Mouse (Mus musculus) MEL (cell line): ENCODE results near the gene Olfr549. TPM values are rescaled to one million over a fixed set of nuclear protein-coding genes. Genes with fewer than 3 reads are reported as not detected.

ENCODE experiments used
- DNase-seq: peaks from one replicate; pipeline ENCODE4 v3.0.0; 2011; ENCODE audit warnings: low read depth, low spot score
- H3K27ac ChIP-seq: 2 replicates; pipeline ENCODE4 v1.5.1; 2012; ENCODE audit warnings: low read depth, mild to moderate bottlenecking, control low read depth, low read length, moderate library complexity; ENCODE audit not compliant: control insufficient read depth
- H3K27me3 ChIP-seq, 2 experiments: fragments of 150-350 bp in 1 of 2; sonication (generic) in 1 of 2; 2 replicates each; pipeline ENCODE4 v1.6.1; 2012; ENCODE audit warnings: low read length in 2 of 2, mild to moderate bottlenecking in 2 of 2, improper control_type of control experiment in 1 of 2, moderate library complexity in 1 of 2; ENCODE audit not compliant: insufficient read depth in 2 of 2, control insufficient read depth in 1 of 2
- H3K36me3 ChIP-seq, 2 experiments: 2 replicates each; pipeline ENCODE4 v1.6.1; 2012 to 2014; ENCODE audit warnings: low read length in 2 of 2, improper control_type of control experiment in 1 of 2, inconsistent platforms in 1 of 2, mild to moderate bottlenecking in 1 of 2; ENCODE audit not compliant: insufficient read depth in 2 of 2, control insufficient read depth in 1 of 2
- H3K4me1 ChIP-seq, 2 experiments: fragments of 150-350 bp in 1 of 2; sonication (generic) in 1 of 2; 2 replicates each; pipeline ENCODE4 v1.6.1; 2012; ENCODE audit warnings: low read length in 2 of 2, improper control_type of control experiment in 1 of 2, mild to moderate bottlenecking in 1 of 2; ENCODE audit not compliant: insufficient read depth in 2 of 2, control insufficient read depth in 1 of 2
- H3K4me3 ChIP-seq, 2 experiments: fragments of 150-350 bp in 1 of 2; sonication (generic) in 1 of 2; 2 replicates each; pipeline ENCODE4 v1.5.1; 2012; ENCODE audit warnings: low read depth in 2 of 2, low read length in 2 of 2, mild to moderate bottlenecking in 2 of 2, moderate library complexity in 2 of 2, control low read depth in 1 of 2, improper control_type of control experiment in 1 of 2; ENCODE audit not compliant: control insufficient read depth in 1 of 2, insufficient read depth in 1 of 2
- H3K79me2 ChIP-seq: 2 replicates; pipeline ENCODE4 v1.6.1; 2012; ENCODE audit warnings: mild to moderate bottlenecking, low read length, moderate library complexity; ENCODE audit not compliant: control insufficient read depth, poor library complexity, insufficient read depth
- H3K9ac ChIP-seq: 2 replicates; pipeline ENCODE4 v1.6.1; 2012; ENCODE audit warnings: low read depth, mild to moderate bottlenecking, control low read depth, low read length, moderate library complexity; ENCODE audit not compliant: control insufficient read depth, poor library complexity, severe bottlenecking
- H3K9me3 ChIP-seq: fragments of 150-350 bp; sonication (generic); replicated peaks from 2 replicates; pipeline ENCODE4 v1.6.1; 2012; ENCODE audit warnings: mild to moderate bottlenecking, low read length, improper control_type of control experiment, moderate library complexity; ENCODE audit not compliant: insufficient read depth
- CHD2 ChIP-seq: IDR thresholded peaks from 2 replicates; pipeline ENCODE4 v1.6.1; 2011; ENCODE audit warnings: low read length, improper control_type of control experiment
- E2F4 ChIP-seq: IDR thresholded peaks from 2 replicates; pipeline ENCODE4 v1.6.1; 2011; ENCODE audit warnings: low read depth, low read length, improper control_type of control experiment, borderline replicate concordance
- ETS1 ChIP-seq: IDR thresholded peaks from 2 replicates; pipeline ENCODE4 v1.6.1; 2012; ENCODE audit warnings: low read depth, mild to moderate bottlenecking, inconsistent platforms, low read length, improper control_type of control experiment, moderate library complexity
- GABPA ChIP-seq: IDR thresholded peaks from 2 replicates; pipeline ENCODE4 v1.6.1; 2012; ENCODE audit warnings: low read depth, mild to moderate bottlenecking, inconsistent platforms, low read length, improper control_type of control experiment, moderate library complexity
- JUND ChIP-seq: IDR thresholded peaks from 2 replicates; pipeline ENCODE4 v1.6.1; 2011; ENCODE audit warnings: low read depth, mild to moderate bottlenecking, improper control_type of control experiment, low read length
- MAZ ChIP-seq: IDR thresholded peaks from 2 replicates; pipeline ENCODE4 v1.6.1; 2012; ENCODE audit warnings: low read depth, mild to moderate bottlenecking, inconsistent platforms, low read length, improper control_type of control experiment
- MEF2A ChIP-seq: IDR thresholded peaks from 2 replicates; pipeline ENCODE4 v1.6.1; 2014; ENCODE audit warnings: low read depth, mild to moderate bottlenecking, inconsistent platforms, low read length, improper control_type of control experiment; ENCODE audit not compliant: poor library complexity, insufficient replicate concordance, severe bottlenecking; ENCODE audit errors: extremely low read depth
- MXI1 ChIP-seq: IDR thresholded peaks from 2 replicates; pipeline ENCODE4 v1.6.1; 2011; ENCODE audit warnings: mild to moderate bottlenecking, low read depth, low read length, improper control_type of control experiment
- MYB ChIP-seq: IDR thresholded peaks from 2 replicates; pipeline ENCODE4 v1.6.1; 2011; ENCODE audit warnings: mild to moderate bottlenecking, low read depth, low read length, improper control_type of control experiment
- NRF1 ChIP-seq: IDR thresholded peaks from 2 replicates; pipeline ENCODE4 v1.6.1; 2014; ENCODE audit warnings: low read depth, mild to moderate bottlenecking, inconsistent platforms, low read length, improper control_type of control experiment, moderate library complexity; ENCODE audit not compliant: poor library complexity, insufficient read depth, severe bottlenecking
- POLR2AphosphoS2 ChIP-seq: IDR thresholded peaks from 2 replicates; pipeline ENCODE4 v1.6.1; 2011; ENCODE audit warnings: low read length, improper control_type of control experiment
- RCOR1 ChIP-seq: IDR thresholded peaks from 2 replicates; pipeline ENCODE4 v1.6.1; 2012; ENCODE audit warnings: low read depth, mild to moderate bottlenecking, inconsistent platforms, low read length, improper control_type of control experiment
- SIN3A ChIP-seq: IDR thresholded peaks from 2 replicates; pipeline ENCODE4 v1.6.1; 2012; ENCODE audit warnings: low read length, improper control_type of control experiment, inconsistent platforms
- SMC3 ChIP-seq: IDR thresholded peaks from 2 replicates; pipeline ENCODE4 v1.6.1; 2011; ENCODE audit warnings: low read depth, low read length, improper control_type of control experiment
- TAL1 ChIP-seq: IDR thresholded peaks from 2 replicates; pipeline ENCODE4 v1.6.1; 2012; ENCODE audit warnings: mild to moderate bottlenecking, inconsistent platforms, low read length, moderate library complexity, mixed read lengths
- TCF12 ChIP-seq: IDR thresholded peaks from 2 replicates; pipeline ENCODE4 v1.6.1; 2014; ENCODE audit warnings: low read depth, mild to moderate bottlenecking, inconsistent platforms, low read length, improper control_type of control experiment, moderate library complexity
- UBTF ChIP-seq: IDR thresholded peaks from 2 replicates; pipeline ENCODE4 v1.6.1; 2012; ENCODE audit warnings: low read depth, mild to moderate bottlenecking, inconsistent platforms, low read length, improper control_type of control experiment, moderate library complexity, borderline replicate concordance; ENCODE audit not compliant: insufficient read depth
- USF1 ChIP-seq: IDR thresholded peaks from 2 replicates; pipeline ENCODE4 v1.6.1; 2014; ENCODE audit warnings: low read depth, mild to moderate bottlenecking, inconsistent platforms, low read length, improper control_type of control experiment, moderate library complexity
- USF2 ChIP-seq, 2 experiments: IDR thresholded peaks; 2 replicates each; pipeline ENCODE4 v1.6.1; 2011 to 2012; ENCODE audit warnings: improper control_type of control experiment in 2 of 2, low read length in 2 of 2, borderline replicate concordance in 1 of 2, inconsistent platforms in 1 of 2, low read depth in 1 of 2, mild to moderate bottlenecking in 1 of 2; ENCODE audit not compliant: insufficient read depth in 1 of 2
- ZC3H11A ChIP-seq: IDR thresholded peaks from 2 replicates; pipeline ENCODE4 v1.6.1; 2012; ENCODE audit warnings: low read depth, mild to moderate bottlenecking, inconsistent platforms, low read length, improper control_type of control experiment
- ZNF384 ChIP-seq: IDR thresholded peaks from 2 replicates; pipeline ENCODE4 v1.6.1; 2012; ENCODE audit warnings: low read depth, mild to moderate bottlenecking, inconsistent platforms, low read length, improper control_type of control experiment
- polyA plus RNA-seq, 2 experiments: library from polyadenylated mRNA; stranded (reverse) in 1 of 2; unstranded in 1 of 2; fragments of >175 nt in 1 of 2; fragments of >200 nt in 1 of 2; gene quantifications; 2 replicates each; pipeline versions ENCODE4 v1.2.1 to v1.2.4; 2012; ENCODE audit warnings: low replicate concordance in 2 of 2, low read depth in 1 of 2; ENCODE audit not compliant: insufficient read length in 2 of 2, insufficient read depth in 1 of 2, missing spikeins in 1 of 2
- total RNA-seq: library from RNA; depleted of rRNA; stranded (reverse); fragments of 300-350 nt; gene quantifications from 2 replicates; pipeline ENCODE4 v1.2.3, GENCODE M21; 2012

Gene Olfr549
- total and polyA plus RNA-seq, 3 experiments, result not detected

- Histone ChIP-seq H3K79me2 (no peaks in the 10 kb centered on the region), H3K4me1 (no peaks in the 10 kb centered on the region), H3K27me3 (peaks cover 1 to 17% of the 10 kb centered on the region in 2 experiments), H3K9ac (no peak overlapping the region), H3K4me3 (no peak overlapping the region), H3K27ac (no peak overlapping the region), H3K9me3 (no peaks in the 10 kb centered on the region), H3K36me3 (no peaks in the 10 kb centered on the region)
- no peak for DNase-seq
- no peak for TF ChIP-seq NRF1
- no peak for TF ChIP-seq MEF2A
- no peak for TF ChIP-seq USF1
- no peak for TF ChIP-seq ETS1
- no peak for TF ChIP-seq SIN3A
- no peak for TF ChIP-seq CHD2
Observed at GRCm38 (mm10) chr7:102529052-102529451, 20.6 kb upstream of the Olfr549 start.

GRCm38 (mm10) chr7:102534449-102534848 is 15.2 kb upstream of the Olfr549 start, which contains the start of gene Olfr547:
Gene Olfr547 (plus strand): TSS chr7:102534749.
- H3K4me1 ChIP-seq, result no peaks in the 10 kb centered on the region
- no peaks in the 10 kb centered on the region for H3K36me3 ChIP-seq
- no peaks in the 10 kb centered on the region for H3K79me2 ChIP-seq
- TF ChIP-seq NRF1, result no peak
- no peak for TF ChIP-seq USF2 (IDR thresholded peaks at IDR 0.05; ENCODE audit: borderline replicate concordance in 1 of 2, insufficient read depth in 1 of 2, low read depth in 1 of 2, low read length in 2 of 2)
- no peak for TF ChIP-seq ZNF384
- TF ChIP-seq TCF12, result no peak
- TF ChIP-seq UBTF, result no peak
- TF ChIP-seq TAL1, result no peak
- TF ChIP-seq ZC3H11A, result no peak
- no peak for TF ChIP-seq SMC3
- TF ChIP-seq SIN3A, result no peak
- no peak for TF ChIP-seq E2F4
- TF ChIP-seq JUND, result no peak
- no peak for TF ChIP-seq USF1
- no peak for TF ChIP-seq CHD2
- no peak for TF ChIP-seq MXI1
- TF ChIP-seq MAZ, result no peak
- TF ChIP-seq GABPA, result no peak
- TF ChIP-seq POLR2AphosphoS2, result no peak
- TF ChIP-seq RCOR1, result no peak
- TF ChIP-seq MYB, result no peak
- TF ChIP-seq ETS1, result no peak
- no peak within 1 kb of the TSS for H3K9ac ChIP-seq
- H3K9me3 ChIP-seq, result no peaks in the 10 kb centered on the region
- H3K27ac ChIP-seq, result no peak within 1 kb of the TSS
- DNase-seq, result no peak
- H3K27me3 ChIP-seq, result peaks cover 5 to 13% of the 10 kb centered on the region in 2 experiments
- no peak within 1 kb of the TSS for H3K4me3 ChIP-seq
